ENCODE assay signal across 18 mouse cellular contexts in genomic region chr8:88775298-88775646, GRCm38 (mm10).
DNase-seq lines count a peak whose midpoint lies in the region; ATAC-seq and TF ChIP-seq lines count a peak whose summit lies in the region.
"Had no signal": no experiment of that assay in that cellular context is flagged by ENCODE, and none has a peak within 500 bp of the region (broad histone marks: within the 10 kb centered on the region; RNA-seq: fewer than 3 reads in every experiment).

No protein-coding gene starts in this region.

- no peaks in the 10 kb centered on the region for H3K9me3 ChIP-seq in forebrain, embryonic 12.5 days
- H3K9me3 ChIP-seq in forebrain, embryonic 10.5 days = no peaks in the 10 kb centered on the region
- 0 out of 2 replicates have a peak, but pooled peaks cover 4% of the 10 kb centered on the region for H3K9me3 ChIP-seq in midbrain, embryonic 12.5 days
- H3K9me3 ChIP-seq in midbrain, embryonic 11.5 days (ENCODE audit: control insufficient read depth, low read length) = no peaks in the 10 kb centered on the region
- H3K9me3 ChIP-seq in hindbrain, embryonic 14.5 days (ENCODE audit: control insufficient read depth, low read length) = no peaks in the 10 kb centered on the region

- DNase-seq in forebrain, embryonic 10.5 days (ENCODE audit: extremely low spot score, low spot score) = no peak
- no peak for DNase-seq in midbrain, embryonic 11.5 days (ENCODE audit: low spot score, missing footprints)
- no peak for DNase-seq in hindbrain, embryonic 14.5 days (ENCODE audit: low spot score)
- DNase-seq in thymus, postnatal 36 days = no peak
- DNase-seq in kidney, postnatal 25 days = no peak
- DNase-seq: cerebellum, adult 9-11 months; heart, postnatal 4 days; kidney, postnatal 36 days; lung, adult 2 months; lung, postnatal 36 days; retina, postnatal 1 day; right cerebral cortex, postnatal 4 days; thymus, adult 2 months had no signal

- H3ac ChIP-seq in myocyte (ENCODE audit: control insufficient read depth, insufficient read length) = no peak overlapping the region

- ATAC-seq in forebrain, embryonic 12.5 days (ENCODE audit: low FRiP score) = no peak
- no peak for ATAC-seq in midbrain, embryonic 12.5 days (ENCODE audit: low FRiP score, low read depth)
- no peak for ATAC-seq in midbrain, embryonic 11.5 days (ENCODE audit: low FRiP score)
- ATAC-seq in hindbrain, embryonic 14.5 days (ENCODE audit: low FRiP score) = no peak
- ATAC-seq: intestine, postnatal 0 days had no signal

- 0 out of 2 replicates have a peak overlapping the region, but pooled peaks have one; percentile 6 for H3K4me2 ChIP-seq in forebrain, embryonic 12.5 days
- peak overlapping the region; percentile 10 for H3K4me2 ChIP-seq in midbrain, embryonic 12.5 days (replicated peaks)
- H3K4me2 ChIP-seq in midbrain, embryonic 11.5 days = no peak overlapping the region
- 0 out of 2 replicates have a peak overlapping the region, but pooled peaks have one; percentile 3 for H3K4me2 ChIP-seq in hindbrain, embryonic 14.5 days (replicated peaks)
- H3K4me2 ChIP-seq in myocyte (ENCODE audit: low read depth) = peak overlapping the region; percentile 22
- H3K4me2 ChIP-seq: heart, embryonic 13.5 days had no signal

- TF ChIP-seq POLR2A in myocyte (IDR thresholded peaks at IDR 0.05; ENCODE audit: insufficient read length, low read depth) = no peak

- H3K4me1 ChIP-seq in forebrain, embryonic 12.5 days = peaks cover 17% of the 10 kb centered on the region
- peaks cover 19% of the 10 kb centered on the region for H3K4me1 ChIP-seq in forebrain, embryonic 10.5 days
- peaks cover 16% of the 10 kb centered on the region for H3K4me1 ChIP-seq in midbrain, embryonic 12.5 days
- peaks cover 14% of the 10 kb centered on the region; the same call in 1 of the 2 replicates for H3K4me1 ChIP-seq in midbrain, embryonic 11.5 days (ENCODE audit: control insufficient read depth, insufficient read depth, low read length)
- H3K4me1 ChIP-seq in hindbrain, embryonic 14.5 days (replicated peaks; ENCODE audit: control insufficient read depth, insufficient read depth, low read length) = peaks cover 21% of the 10 kb centered on the region

- H3K27ac ChIP-seq in forebrain, embryonic 12.5 days = no peak overlapping the region
- no peak overlapping the region for H3K27ac ChIP-seq in forebrain, embryonic 10.5 days
- no peak overlapping the region for H3K27ac ChIP-seq in midbrain, embryonic 12.5 days (replicated peaks)
- H3K27ac ChIP-seq in midbrain, embryonic 11.5 days (ENCODE audit: low read depth, low read length) = no peak overlapping the region
- H3K27ac ChIP-seq in hindbrain, embryonic 14.5 days = peak overlapping the region; percentile 12; the same call in 1 of the 2 replicates
- H3K27ac ChIP-seq: heart, embryonic 13.5 days had no signal

- H3K4me3 ChIP-seq in forebrain, embryonic 12.5 days (replicated peaks) = no peak overlapping the region
- no peak overlapping the region for H3K4me3 ChIP-seq in forebrain, embryonic 10.5 days
- H3K4me3 ChIP-seq in midbrain, embryonic 12.5 days = no peak overlapping the region
- H3K4me3 ChIP-seq in midbrain, embryonic 11.5 days (ENCODE audit: low read depth, low read length) = no peak overlapping the region
- H3K4me3 ChIP-seq in hindbrain, embryonic 14.5 days (replicated peaks; ENCODE audit: low read length) = no peak overlapping the region
- no peak overlapping the region for H3K4me3 ChIP-seq in myocyte
- H3K4me3 ChIP-seq: heart, embryonic 13.5 days had no signal

- WGBS in forebrain, embryonic 12.5 days = 75% methylated on average over 7 of the region's 7 CpGs
- WGBS in forebrain, embryonic 10.5 days = 91% methylated on average over 7 of the region's 7 CpGs
- WGBS in midbrain, embryonic 12.5 days = 58% methylated on average over 7 of the region's 7 CpGs
- 68% methylated on average over 7 of the region's 7 CpGs for WGBS in midbrain, embryonic 11.5 days
- 32% methylated on average over 7 of the region's 7 CpGs for WGBS in hindbrain, embryonic 14.5 days

- no peaks in the 10 kb centered on the region for H3K79me2 ChIP-seq in myocyte (ENCODE audit: control insufficient read depth, insufficient read depth)

- no peaks in the 10 kb centered on the region for H3K36me3 ChIP-seq in forebrain, embryonic 12.5 days (replicated peaks)
- no peaks in the 10 kb centered on the region for H3K36me3 ChIP-seq in forebrain, embryonic 10.5 days (replicated peaks)
- no peaks in the 10 kb centered on the region for H3K36me3 ChIP-seq in midbrain, embryonic 12.5 days
- H3K36me3 ChIP-seq in midbrain, embryonic 11.5 days (ENCODE audit: control insufficient read depth, insufficient read depth, low read length) = no peaks in the 10 kb centered on the region
- no peaks in the 10 kb centered on the region for H3K36me3 ChIP-seq in hindbrain, embryonic 14.5 days (replicated peaks; ENCODE audit: control insufficient read depth, insufficient read depth)
- H3K36me3 ChIP-seq in myocyte (ENCODE audit: control insufficient read depth, insufficient read depth) = no peaks in the 10 kb centered on the region
- H3K36me3 ChIP-seq: heart, embryonic 13.5 days had no signal

- H3K9ac ChIP-seq in forebrain, embryonic 12.5 days = no peak overlapping the region
- H3K9ac ChIP-seq in midbrain, embryonic 12.5 days (replicated peaks) = no peak overlapping the region
- no peak overlapping the region for H3K9ac ChIP-seq in midbrain, embryonic 11.5 days (ENCODE audit: low read length)
- H3K9ac ChIP-seq in hindbrain, embryonic 14.5 days = no peak overlapping the region
- H3K9ac ChIP-seq: heart, embryonic 13.5 days had no signal

- 0 out of 2 replicates have a peak, but pooled peaks cover 8% of the 10 kb centered on the region for H3K27me3 ChIP-seq in forebrain, embryonic 12.5 days
- no peaks in the 10 kb centered on the region for H3K27me3 ChIP-seq in forebrain, embryonic 10.5 days (ENCODE audit: poor library complexity, severe bottlenecking)
- no peaks in the 10 kb centered on the region for H3K27me3 ChIP-seq in midbrain, embryonic 12.5 days
- H3K27me3 ChIP-seq in midbrain, embryonic 11.5 days (ENCODE audit: control insufficient read depth, insufficient read depth, low read length) = no peaks in the 10 kb centered on the region
- no peaks in the 10 kb centered on the region for H3K27me3 ChIP-seq in hindbrain, embryonic 14.5 days (ENCODE audit: control insufficient read depth, insufficient read depth, low read length)
- peaks cover 45% of the 10 kb centered on the region for H3K27me3 ChIP-seq in myocyte (ENCODE audit: control insufficient read depth, insufficient read depth, insufficient read length)

TF ChIP-seq in myocyte, 11 proteins besides CTCF, POLR2A, EP300 and RAD21:
- TF ChIP-seq SRF (IDR thresholded peaks at IDR 0.05; ENCODE audit: control insufficient read depth, insufficient read length, low read depth) (no peak), MYOG (IDR thresholded peaks at IDR 0.05; ENCODE audit: control insufficient read depth in 1 of 3, insufficient read depth in 1 of 3, insufficient read length in 2 of 3, low read depth in 2 of 3) (no peak), TCF3 (IDR thresholded peaks at IDR 0.05; ENCODE audit: insufficient read length, low read depth) (no peak), USF1 (IDR thresholded peaks at IDR 0.05; ENCODE audit: low read depth) (no peak), MYOD1 (IDR thresholded peaks at IDR 0.05; ENCODE audit: control insufficient read depth in 1 of 3, insufficient read length in 2 of 3, low read depth in 2 of 3) (no peak), CEBPB (IDR thresholded peaks at IDR 0.05; ENCODE audit: insufficient read depth, poor library complexity, severe bottlenecking) (no peak), TCF12 (IDR thresholded peaks at IDR 0.05; ENCODE audit: insufficient read depth, poor library complexity, severe bottlenecking) (no peak), POLR2AphosphoS2 (IDR thresholded peaks at IDR 0.05; ENCODE audit: insufficient read length, low read depth) (no peak), MAX (IDR thresholded peaks at IDR 0.05; ENCODE audit: low read depth) (no peak), REST (IDR thresholded peaks at IDR 0.05; ENCODE audit: insufficient read depth, insufficient read length) (no peak), E2F4 (IDR thresholded peaks at IDR 0.05; ENCODE audit: insufficient read depth) (no peak)
